Mouse (Mus musculus) CH12.LX (cell line): ENCODE results near the gene Wfikkn1. TPM values are rescaled to one million over a fixed set of nuclear protein-coding genes. Genes with fewer than 3 reads are reported as not detected.
A peak's percentile ranks its signal among the peaks of the same experiment; 100 is the strongest.

ENCODE experiments used
- DNase-seq: peaks from one replicate; pipeline ENCODE4 v3.0.0-alpha.2; 2013; ENCODE audit errors: extremely low read depth
- H3K27ac ChIP-seq: 2 replicates; pipeline ENCODE4 v1.5.1; 2012; ENCODE audit warnings: low read depth, mild to moderate bottlenecking, control low read depth, moderate library complexity; ENCODE audit not compliant: insufficient read depth
- H3K27me3 ChIP-seq: replicated peaks from 2 replicates; pipeline ENCODE3; 2012; ENCODE audit warnings: inconsistent platforms
- H3K36me3 ChIP-seq, 2 experiments: replicated peaks in 1 of 2; 2 replicates each; pipeline versions ENCODE3 to v1.6.1; 2012; ENCODE audit warnings: inconsistent platforms in 1 of 2, low read length in 1 of 2, mild to moderate bottlenecking in 1 of 2, mixed read lengths in 1 of 2, moderate library complexity in 1 of 2; ENCODE audit not compliant: control insufficient read depth in 1 of 2, insufficient read depth in 1 of 2
- H3K4me1 ChIP-seq, 2 experiments: 2 replicates each; pipeline ENCODE4 v1.6.1; 2012; ENCODE audit warnings: inconsistent platforms in 1 of 2, moderate library complexity in 1 of 2; ENCODE audit not compliant: insufficient read depth in 2 of 2, control insufficient read depth in 1 of 2
- H3K4me2 ChIP-seq: 2 replicates; pipeline ENCODE4 v1.6.1; 2012; ENCODE audit warnings: low read depth, mild to moderate bottlenecking, control low read depth; ENCODE audit not compliant: poor library complexity, insufficient read depth, severe bottlenecking
- H3K4me3 ChIP-seq, 3 experiments: fragments of 150-350 bp in 1 of 3; sonication (generic) in 1 of 3; replicated peaks in 1 of 3; 2 replicates each; pipeline versions ENCODE3 to v1.5.1; 2011 to 2012; ENCODE audit warnings: low read depth in 2 of 3, low read length in 2 of 3, mild to moderate bottlenecking in 2 of 3, moderate library complexity in 2 of 3, control low read depth in 1 of 3, improper control_type of control experiment in 1 of 3, inconsistent platforms in 1 of 3, mixed read lengths in 1 of 3; ENCODE audit not compliant: poor library complexity in 1 of 3
- H3K79me2 ChIP-seq: replicated peaks from 2 replicates; pipeline ENCODE4 v1.6.1; 2012; ENCODE audit warnings: mild to moderate bottlenecking, moderate library complexity; ENCODE audit not compliant: control insufficient read depth, poor library complexity, insufficient read depth, severe bottlenecking; ENCODE audit errors: extremely low read depth
- H3K9ac ChIP-seq: 2 replicates; pipeline ENCODE4 v1.6.1; 2012; ENCODE audit warnings: low read depth, mild to moderate bottlenecking, control low read depth, moderate library complexity; ENCODE audit not compliant: insufficient read depth
- H3K9me3 ChIP-seq: replicated peaks from 2 replicates; pipeline ENCODE3; 2012; ENCODE audit warnings: low read length, inconsistent platforms, mixed read lengths
- CHD1 ChIP-seq: IDR thresholded peaks from 2 replicates; pipeline ENCODE4 v1.6.1; 2012; ENCODE audit warnings: low read depth, low read length, improper control_type of control experiment, inconsistent platforms
- E2F4 ChIP-seq: IDR thresholded peaks from 2 replicates; pipeline ENCODE4 v1.6.1; 2011; ENCODE audit warnings: low read depth, low read length, improper control_type of control experiment; ENCODE audit not compliant: insufficient replicate concordance
- ELF1 ChIP-seq: IDR thresholded peaks from 2 replicates; pipeline ENCODE4 v1.6.1; 2014; ENCODE audit warnings: low read depth, mild to moderate bottlenecking, inconsistent platforms, low read length, improper control_type of control experiment
- EP300 ChIP-seq: IDR thresholded peaks from 2 replicates; pipeline ENCODE4 v1.6.1; 2011; ENCODE audit warnings: low read length, improper control_type of control experiment
- HCFC1 ChIP-seq: IDR thresholded peaks from 2 replicates; pipeline ENCODE4 v1.6.1; 2012; ENCODE audit warnings: low read depth, mild to moderate bottlenecking, inconsistent platforms, low read length, improper control_type of control experiment
- JUN ChIP-seq: IDR thresholded peaks from 2 replicates; pipeline ENCODE4 v1.6.1; 2011; ENCODE audit warnings: low read depth, mild to moderate bottlenecking, low read length, improper control_type of control experiment, moderate library complexity; ENCODE audit not compliant: insufficient read depth
- KAT2A ChIP-seq: IDR thresholded peaks from 2 replicates; pipeline ENCODE4 v1.6.1; 2012; ENCODE audit warnings: low read length, improper control_type of control experiment, inconsistent platforms; ENCODE audit not compliant: insufficient replicate concordance
- MAZ ChIP-seq: IDR thresholded peaks from 2 replicates; pipeline ENCODE4 v1.6.1; 2012; ENCODE audit warnings: low read depth, mild to moderate bottlenecking, inconsistent platforms, low read length, improper control_type of control experiment, moderate library complexity
- MXI1 ChIP-seq: IDR thresholded peaks from 2 replicates; pipeline ENCODE4 v1.6.1; 2011; ENCODE audit warnings: mild to moderate bottlenecking, low read depth, low read length, improper control_type of control experiment
- NELFE ChIP-seq: IDR thresholded peaks from 2 replicates; pipeline ENCODE4 v1.6.1; 2011; ENCODE audit warnings: low read depth, low read length, improper control_type of control experiment
- PAX5 ChIP-seq: IDR thresholded peaks from 2 replicates; pipeline ENCODE4 v1.6.1; 2012; ENCODE audit warnings: low read length, inconsistent platforms, mixed read lengths
- POLR2A ChIP-seq: IDR thresholded peaks from 2 replicates; pipeline ENCODE4 v1.6.1; 2011; ENCODE audit warnings: low read depth, mild to moderate bottlenecking, improper control_type of control experiment, low read length
- POLR2AphosphoS2 ChIP-seq: IDR thresholded peaks from 2 replicates; pipeline ENCODE4 v1.6.1; 2011; ENCODE audit warnings: low read depth, low read length, improper control_type of control experiment
- RCOR1 ChIP-seq: conservative IDR thresholded peaks from 2 replicates; pipeline ENCODE4 v1.6.1; 2012; ENCODE audit warnings: low read depth, mild to moderate bottlenecking, inconsistent platforms, low read length, improper control_type of control experiment
- TCF12 ChIP-seq: IDR thresholded peaks from 2 replicates; pipeline ENCODE4 v1.6.1; 2014; ENCODE audit warnings: low read depth, mild to moderate bottlenecking, inconsistent platforms, low read length, improper control_type of control experiment
- ZMIZ1 ChIP-seq: IDR thresholded peaks from 2 replicates; pipeline ENCODE4 v1.6.1; 2012; ENCODE audit warnings: low read depth, mild to moderate bottlenecking, inconsistent platforms, low read length, improper control_type of control experiment
- dilution Hi-C: fragments of 300-500 bp; cut with MboI; formaldehyde crosslinking; loops from 2 replicates; pipeline ENCODE4 v1.14.3; 2020; ENCODE audit warnings: low sequenced_read_pairs; ENCODE audit not compliant: extremely low pct_unique_long_range_greater_than_20kb, extremely low pct_ligation_motif_present
- in situ Hi-C: fragments of 300-500 bp; cut with MboI; formaldehyde crosslinking; loops from 3 replicates; pipeline ENCODE4 v1.14.3; 2019; ENCODE audit warnings: low sequenced_read_pairs, low pct_ligation_motif_present, low pct_unique_long_range_greater_than_20kb, mixed read lengths
- polyA plus RNA-seq: library from polyadenylated mRNA; unstranded; fragments of >175 nt; gene quantifications from 2 replicates; pipeline ENCODE4 v1.2.1, GENCODE M21; 2012; ENCODE audit warnings: low read depth; ENCODE audit not compliant: insufficient read length
- total RNA-seq, 2 experiments: library from RNA; depleted of rRNA; stranded (reverse); fragments of 300-350 nt in 1 of 2; fragments of >200 nt in 1 of 2; gene quantifications; 2 replicates each; pipeline ENCODE4 v1.2.3; 2012 to 2014

Wfikkn1 gene
- total and polyA plus RNA-seq, 3 experiments = 0.34 to 0.69 TPM; not detected in 1

DNA sequence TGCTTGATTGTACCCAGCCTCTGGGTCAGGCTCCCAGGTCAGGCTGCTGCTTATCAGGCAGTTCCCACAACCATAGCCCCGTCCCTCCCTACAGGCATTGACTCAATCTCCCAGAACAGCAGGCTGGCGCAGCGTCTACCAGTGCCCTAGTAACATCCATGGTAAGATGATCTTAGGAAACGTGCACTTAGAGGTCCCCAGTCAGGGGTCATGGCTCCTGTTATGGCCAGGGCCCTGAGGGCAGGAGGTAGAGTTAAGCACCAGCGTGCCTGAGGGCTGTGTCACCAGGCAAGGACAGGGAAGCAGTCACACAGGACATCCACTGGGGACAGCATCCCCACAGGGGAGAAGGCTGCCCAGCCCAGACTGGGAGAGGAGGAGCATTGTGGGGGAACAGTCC, 1.6 kb upstream of the Wfikkn1 start:
- H3K4me2 ChIP-seq = no peak overlapping the region
- dilution Hi-C loops = no loop called here
- H3K79me2 ChIP-seq = no peaks in the 10 kb centered on the region
- H3K27me3 ChIP-seq = no peaks in the 10 kb centered on the region
- peaks cover 0 to 5% of the 10 kb centered on the region in 2 experiments; a peak in 1 of 4 replicates for H3K4me1 ChIP-seq
- TF ChIP-seq POLR2A (0 out of 2 replicates have a peak, but pooled peaks have one; percentile 24), ZMIZ1 (0 out of 2 replicates have a peak, but pooled peaks have one; percentile 29), MAZ (no peak), POLR2AphosphoS2 (0 out of 2 replicates have a peak, but pooled peaks have one; percentile 27), ELF1 (no peak), PAX5 (no peak)
- no peaks in the 10 kb centered on the region for H3K9me3 ChIP-seq
- H3K36me3 ChIP-seq = peaks cover 61 to 97% of the 10 kb centered on the region in 2 experiments
- no peak overlapping the region for H3K27ac ChIP-seq
- in situ Hi-C loops = loop anchor here (5.0 kb wide), 3 partner anchors 35 to 210 kb away; partner anchors contain the start of genes Decr2 and Rab40c
- no peak overlapping the region for H3K9ac ChIP-seq
- no peak for DNase-seq
- no peak overlapping the region for H3K4me3 ChIP-seq

DNA sequence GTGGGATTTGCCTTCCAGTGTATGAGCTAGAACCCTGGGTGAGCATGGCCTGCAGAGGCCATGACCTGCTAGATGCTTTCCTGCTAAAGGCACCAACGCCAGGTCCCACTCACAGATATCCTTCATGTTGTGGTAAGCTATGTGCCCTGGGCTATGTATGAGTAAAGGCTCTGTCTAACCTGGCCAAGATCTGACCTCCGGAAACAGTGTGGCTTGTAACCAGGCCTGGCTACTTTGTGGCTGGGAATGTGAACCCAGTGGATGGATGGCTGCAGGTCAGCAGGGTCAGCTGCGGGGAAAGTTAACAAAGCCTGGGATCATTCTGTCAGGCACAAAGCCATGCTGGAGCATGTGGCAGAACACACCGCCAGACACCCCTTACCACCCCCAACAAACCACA, 1.0 kb upstream of the Wfikkn1 start:
- dilution Hi-C loops = no loop called here
- Histone ChIP-seq H3K36me3 (peaks cover 60 to 97% of the 10 kb centered on the region in 2 experiments), H3K79me2 (no peaks in the 10 kb centered on the region), H3K4me1 (peaks cover 0 to 8% of the 10 kb centered on the region in 2 experiments; a peak in 2 of 4 replicates), H3K4me3 (no peak overlapping the region), H3K27ac (no peak overlapping the region), H3K9me3 (no peaks in the 10 kb centered on the region), H3K27me3 (no peaks in the 10 kb centered on the region), H3K9ac (no peak overlapping the region), H3K4me2 (no peak overlapping the region)
- in situ Hi-C loops = loop anchor here (5.0 kb wide), 3 partner anchors 36 to 211 kb away; partner anchors contain the start of genes Decr2 and Rab40c
- DNase-seq = no peak
- TF ChIP-seq TCF12 = no peak
- no peak for TF ChIP-seq MAZ
- no peak for TF ChIP-seq E2F4
- no peak for TF ChIP-seq CHD1
- no peak for TF ChIP-seq NELFE
- TF ChIP-seq HCFC1 = no peak
- TF ChIP-seq POLR2AphosphoS2 = no peak
- no peak for TF ChIP-seq RCOR1
- TF ChIP-seq KAT2A = no peak
- TF ChIP-seq JUN = no peak
- TF ChIP-seq EP300 = no peak
- no peak for TF ChIP-seq MXI1
